Mouse (Mus musculus): ENCODE data around the gene Celsr1. TPM values are rescaled to one million over a fixed set of nuclear protein-coding genes. Genes with fewer than 3 reads are reported as not detected.
A peak's percentile ranks its signal among the peaks of the same experiment; 100 is the strongest.

The Celsr1 gene
- polyA plus RNA-seq, 1 experiment from 2014 or later = 2.5 TPM

DNA sequence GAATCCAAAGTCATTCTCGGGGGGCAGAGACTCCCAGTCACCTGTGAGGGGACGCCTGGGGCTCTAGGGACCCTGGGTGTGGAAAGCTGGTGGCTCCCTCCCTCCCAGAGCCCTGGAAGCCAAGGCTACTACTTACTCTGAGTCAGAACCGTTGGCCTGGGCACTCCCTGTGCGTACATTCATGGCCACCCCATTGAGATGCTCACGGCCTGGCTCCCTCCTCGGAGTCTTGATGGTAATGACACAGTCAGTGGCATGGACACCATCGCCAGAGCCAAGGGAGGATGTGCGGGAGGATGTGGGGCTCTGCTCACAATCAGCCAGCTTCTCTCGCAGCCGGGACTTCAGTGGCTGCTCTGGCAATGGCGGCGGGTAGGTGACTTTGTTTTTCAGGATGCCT is 132.8 kb downstream of the Celsr1 start:
- H3K36me3 ChIP-seq = peaks cover 41% of the 10 kb centered on the region
- H3K27me3 ChIP-seq = no peaks in the 10 kb centered on the region
- H3K27ac ChIP-seq = no peak overlapping the region
- no peaks in the 10 kb centered on the region for H3K4me1 ChIP-seq
- no peaks in the 10 kb centered on the region for H3K9me3 ChIP-seq
- no peak overlapping the region for H3K4me3 ChIP-seq
- ATAC-seq (ENCODE audit: insufficient number of reproducible peaks, insufficient read depth, low FRiP score, low TSS enrichment) = no peak
- no peak overlapping the region for H3K4me2 ChIP-seq (replicated peaks)
- H3K9ac ChIP-seq = no peak overlapping the region
- 77% methylated on average over 12 of the region's 12 CpGs for WGBS

DNA sequence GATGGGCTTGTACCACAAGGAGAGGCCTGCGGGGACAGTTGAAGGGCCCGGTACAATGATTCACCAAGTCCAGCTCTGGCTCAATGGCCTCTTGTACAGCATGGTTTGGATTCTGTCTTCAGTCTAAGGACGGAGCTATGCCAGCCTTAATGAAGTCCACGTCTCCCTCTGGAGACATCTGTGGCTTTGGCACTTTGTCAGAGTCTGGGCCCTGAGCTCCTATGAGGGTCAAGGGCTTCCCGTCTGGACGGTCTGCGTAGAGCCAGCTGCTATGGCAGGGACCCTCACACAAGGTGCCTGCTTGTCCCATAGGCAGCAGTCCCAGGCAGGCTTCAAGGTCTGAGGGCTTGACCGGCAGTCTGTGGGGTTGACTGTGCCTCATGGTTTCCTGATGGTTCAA is 133.3 kb downstream of the Celsr1 start:
- ATAC-seq (ENCODE audit: insufficient number of reproducible peaks, insufficient read depth, low FRiP score, low TSS enrichment) = no peak
- Histone ChIP-seq H3K9me3 (no peaks in the 10 kb centered on the region), H3K9ac (no peak overlapping the region), H3K36me3 (peaks cover 45% of the 10 kb centered on the region), H3K4me3 (no peak overlapping the region), H3K4me2 (replicated peaks) (no peak overlapping the region), H3K27ac (no peak overlapping the region), H3K27me3 (no peaks in the 10 kb centered on the region), H3K4me1 (no peaks in the 10 kb centered on the region)
- 88% methylated on average over 8 of the region's 8 CpGs for WGBS

DNA sequence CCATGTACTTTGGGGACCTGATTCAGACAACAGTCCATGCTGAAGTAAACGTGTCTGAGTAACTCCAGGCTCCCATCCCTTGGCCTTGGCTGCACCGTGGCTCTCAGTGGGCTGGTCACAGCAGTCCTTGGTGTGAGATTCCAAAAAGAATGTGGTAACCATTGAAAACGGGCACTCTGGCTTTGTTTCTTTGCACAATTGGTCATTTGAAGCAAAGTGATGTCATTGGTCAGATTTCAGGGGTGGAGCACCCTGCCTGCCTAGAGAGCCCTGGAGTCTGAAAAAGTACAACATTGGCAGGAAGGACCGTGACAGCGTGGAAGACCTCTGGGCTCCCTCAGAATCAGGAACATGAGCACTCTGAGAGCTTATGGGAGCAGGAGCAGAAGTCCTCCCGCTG is 134.2 kb downstream of the Celsr1 start:
- no peaks in the 10 kb centered on the region for H3K4me1 ChIP-seq
- no peak overlapping the region for H3K4me3 ChIP-seq
- H3K9me3 ChIP-seq = no peaks in the 10 kb centered on the region
- H3K27ac ChIP-seq = no peak overlapping the region
- WGBS = 62% methylated on average over 6 of the region's 6 CpGs
- no peaks in the 10 kb centered on the region for H3K27me3 ChIP-seq
- no peak overlapping the region for H3K4me2 ChIP-seq (replicated peaks)
- H3K9ac ChIP-seq = no peak overlapping the region
- peaks cover 55% of the 10 kb centered on the region for H3K36me3 ChIP-seq
- no peak for ATAC-seq (ENCODE audit: insufficient number of reproducible peaks, insufficient read depth, low FRiP score, low TSS enrichment)

DNA sequence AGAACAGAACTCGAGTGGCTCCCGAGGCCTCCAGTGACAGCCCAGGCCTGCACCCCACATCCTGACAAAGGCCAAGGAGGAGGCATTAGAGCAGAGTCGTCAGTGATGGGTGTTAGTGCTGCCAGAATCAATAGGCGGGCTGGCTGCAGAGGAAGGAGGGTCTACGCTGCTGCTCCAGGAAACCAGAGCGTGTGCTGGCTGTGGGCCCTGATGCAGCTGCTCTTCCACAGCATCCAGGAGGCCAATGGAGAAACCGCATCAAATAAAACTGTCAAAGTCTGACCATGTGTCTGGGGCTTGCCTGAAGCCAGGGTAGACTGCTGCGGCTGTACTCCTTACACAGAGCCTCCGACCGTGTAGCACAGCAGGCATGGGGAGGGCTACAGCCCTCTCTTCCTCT is 136.5 kb downstream of the Celsr1 start:
- H3K9ac ChIP-seq = no peak overlapping the region
- no peak overlapping the region for H3K4me3 ChIP-seq
- no peak overlapping the region for H3K27ac ChIP-seq
- H3K9me3 ChIP-seq = no peaks in the 10 kb centered on the region
- 88% methylated on average over 10 of the region's 10 CpGs for WGBS
- H3K36me3 ChIP-seq = peaks cover 77% of the 10 kb centered on the region
- no peaks in the 10 kb centered on the region for H3K27me3 ChIP-seq
- no peaks in the 10 kb centered on the region for H3K4me1 ChIP-seq
- H3K4me2 ChIP-seq (replicated peaks) = no peak overlapping the region
- ATAC-seq (ENCODE audit: insufficient number of reproducible peaks, insufficient read depth, low FRiP score, low TSS enrichment) = no peak

DNA sequence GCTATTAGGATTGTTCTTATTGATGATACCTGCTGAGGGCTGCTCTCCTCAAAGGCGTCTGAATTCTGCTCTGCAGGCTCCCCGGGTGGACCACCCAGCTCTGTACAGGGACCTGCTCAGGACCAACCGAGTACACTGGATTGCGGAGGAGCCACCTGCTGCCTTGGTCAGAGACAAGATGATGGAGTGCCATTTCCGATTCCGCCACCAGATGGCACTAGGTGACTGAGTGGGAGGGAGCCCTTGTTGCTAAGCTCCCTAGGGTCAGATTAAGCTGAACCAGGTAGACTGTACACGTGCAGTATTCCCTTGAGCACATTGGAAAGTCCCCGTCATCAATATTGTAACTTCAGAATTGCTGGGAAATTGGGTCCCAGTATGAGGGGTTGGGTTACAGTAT is 137.3 kb downstream of the Celsr1 start:
- H3K36me3 ChIP-seq = peaks cover 85% of the 10 kb centered on the region
- WGBS = 14% methylated on average over 8 of the region's 8 CpGs
- no peaks in the 10 kb centered on the region for H3K27me3 ChIP-seq
- no peak for ATAC-seq (ENCODE audit: insufficient number of reproducible peaks, insufficient read depth, low FRiP score, low TSS enrichment)
- no peak overlapping the region for H3K4me3 ChIP-seq
- no peak overlapping the region; the same call in 1 of the 2 replicates for H3K9ac ChIP-seq
- H3K4me1 ChIP-seq = no peaks in the 10 kb centered on the region
- no peaks in the 10 kb centered on the region for H3K9me3 ChIP-seq
- H3K4me2 ChIP-seq (replicated peaks) = no peak overlapping the region
- no peak overlapping the region for H3K27ac ChIP-seq

DNA sequence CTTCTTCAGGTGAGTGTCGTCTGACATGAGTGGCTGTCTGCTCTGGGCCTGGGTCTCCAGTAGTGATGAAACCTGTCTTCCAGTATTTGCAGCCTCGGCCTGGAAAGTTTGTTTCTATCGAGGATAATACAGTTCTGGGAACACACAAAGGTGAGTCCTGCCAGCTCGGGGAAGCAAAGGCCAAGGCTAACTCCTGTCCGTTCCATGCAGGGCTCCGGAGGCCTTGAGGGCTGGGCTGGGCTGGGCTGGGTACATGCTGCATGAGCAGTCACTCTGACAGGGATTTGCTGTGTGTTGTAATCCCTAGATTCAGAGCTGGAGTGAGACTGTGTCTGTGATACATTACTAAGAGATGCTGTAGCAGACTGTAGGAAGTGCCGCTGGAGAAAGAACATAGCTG is 139.7 kb downstream of the Celsr1 start:
- ATAC-seq (ENCODE audit: insufficient number of reproducible peaks, insufficient read depth, low FRiP score, low TSS enrichment) = no peak
- Histone ChIP-seq H3K9me3 (no peaks in the 10 kb centered on the region), H3K4me1 (no peaks in the 10 kb centered on the region), H3K27ac (no peak overlapping the region), H3K4me3 (no peak overlapping the region), H3K36me3 (peaks cover 80% of the 10 kb centered on the region), H3K4me2 (replicated peaks) (no peak overlapping the region), H3K27me3 (no peaks in the 10 kb centered on the region), H3K9ac (no peak overlapping the region)
- 85% methylated on average over 7 of the region's 7 CpGs for WGBS

DNA sequence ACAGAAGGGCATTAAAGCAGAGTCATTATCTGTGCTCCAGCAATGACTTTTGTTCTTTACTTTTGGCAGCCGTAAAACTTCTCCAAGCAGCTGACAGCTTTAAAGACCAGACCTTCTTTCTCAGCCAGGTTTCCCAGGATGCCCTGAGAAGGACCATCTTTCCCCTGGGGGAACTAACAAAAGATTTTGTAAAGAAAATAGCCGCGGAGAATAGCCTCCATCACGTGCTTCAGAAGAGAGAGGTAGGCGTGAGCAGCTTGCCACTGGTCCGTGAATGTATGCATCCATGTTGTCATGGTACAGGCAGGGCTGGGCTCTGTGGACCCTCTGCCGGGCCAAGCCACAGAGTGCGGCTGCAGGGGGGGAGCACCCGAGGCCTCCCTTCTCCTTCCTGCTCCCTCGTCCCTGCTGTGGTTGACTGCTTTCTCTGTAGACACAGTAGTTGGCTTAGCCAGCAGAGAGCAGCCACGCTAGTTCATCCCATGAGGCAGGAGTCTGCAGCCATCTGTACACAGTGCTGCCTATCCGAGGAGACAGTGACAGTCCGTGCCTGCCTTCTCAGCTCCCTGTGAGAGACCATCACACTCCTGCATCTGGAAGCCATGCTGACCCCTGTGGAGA is 141.0 kb downstream of the Celsr1 start:
- no peak overlapping the region for H3K4me3 ChIP-seq
- no peak overlapping the region for H3K4me2 ChIP-seq (replicated peaks)
- H3K27ac ChIP-seq = no peak overlapping the region
- H3K36me3 ChIP-seq = peaks cover 79% of the 10 kb centered on the region
- H3K9me3 ChIP-seq = no peaks in the 10 kb centered on the region
- H3K4me1 ChIP-seq = no peaks in the 10 kb centered on the region
- WGBS = 82% methylated on average over 13 of the region's 13 CpGs
- no peak overlapping the region for H3K9ac ChIP-seq
- no peak for ATAC-seq (ENCODE audit: insufficient number of reproducible peaks, insufficient read depth, low FRiP score, low TSS enrichment)
- no peaks in the 10 kb centered on the region for H3K27me3 ChIP-seq

DNA sequence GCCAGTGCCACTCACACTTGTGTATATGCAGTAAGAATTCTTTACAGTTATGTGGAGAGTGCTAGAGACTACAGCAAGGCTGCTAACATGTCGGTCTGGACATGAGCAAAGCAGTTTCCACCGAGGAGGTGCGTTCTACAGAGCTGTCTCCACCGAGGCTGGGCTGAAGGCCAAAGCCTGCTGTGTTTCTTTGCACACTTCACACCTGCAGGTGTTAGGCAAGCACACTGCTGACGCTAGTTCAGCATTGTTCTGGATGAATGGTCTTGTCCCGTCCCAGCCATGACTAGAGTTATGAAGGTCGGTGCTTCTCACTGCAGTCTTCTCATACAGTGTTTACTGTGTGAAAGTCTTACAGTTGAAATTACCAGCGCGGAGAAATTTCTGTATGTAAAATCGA is 141.6 kb downstream of the Celsr1 start:
- peaks cover 72% of the 10 kb centered on the region for H3K36me3 ChIP-seq
- no peaks in the 10 kb centered on the region for H3K9me3 ChIP-seq
- no peaks in the 10 kb centered on the region for H3K27me3 ChIP-seq
- no peak overlapping the region for H3K4me2 ChIP-seq (replicated peaks)
- WGBS = 90% methylated on average over 10 of the region's 10 CpGs
- H3K27ac ChIP-seq = no peak overlapping the region
- no peaks in the 10 kb centered on the region for H3K4me1 ChIP-seq
- no peak overlapping the region for H3K4me3 ChIP-seq
- no peak for ATAC-seq (ENCODE audit: insufficient number of reproducible peaks, insufficient read depth, low FRiP score, low TSS enrichment)
- no peak overlapping the region for H3K9ac ChIP-seq

DNA sequence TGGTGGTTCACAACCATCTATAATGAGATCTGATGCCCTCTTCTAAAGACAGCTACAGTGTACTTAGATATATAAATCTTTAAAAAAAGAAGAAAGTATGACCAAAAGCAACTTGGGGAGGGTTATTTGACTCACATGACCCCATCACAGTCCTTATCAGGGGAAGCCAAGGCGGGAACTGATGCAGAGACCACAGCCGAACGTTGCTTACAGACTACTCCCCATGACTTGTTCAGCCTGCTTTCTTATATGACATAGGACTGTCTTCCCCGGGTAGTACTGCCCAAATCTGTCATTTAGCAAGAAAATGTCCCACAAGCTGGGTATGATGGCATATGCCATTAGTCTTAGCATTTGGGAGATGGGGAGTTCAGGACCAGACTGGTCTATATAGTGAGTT is 144.3 kb downstream of the Celsr1 start:
- Histone ChIP-seq H3K27ac (no peak overlapping the region), H3K9ac (no peak overlapping the region), H3K4me3 (no peak overlapping the region), H3K36me3 (peaks cover 71% of the 10 kb centered on the region), H3K4me1 (no peaks in the 10 kb centered on the region), H3K9me3 (no peaks in the 10 kb centered on the region), H3K27me3 (no peaks in the 10 kb centered on the region), H3K4me2 (replicated peaks) (no peak overlapping the region)
- no peak for ATAC-seq (ENCODE audit: insufficient number of reproducible peaks, insufficient read depth, low FRiP score, low TSS enrichment)
- WGBS = 92% methylated on average over 4 of the region's 4 CpGs

DNA sequence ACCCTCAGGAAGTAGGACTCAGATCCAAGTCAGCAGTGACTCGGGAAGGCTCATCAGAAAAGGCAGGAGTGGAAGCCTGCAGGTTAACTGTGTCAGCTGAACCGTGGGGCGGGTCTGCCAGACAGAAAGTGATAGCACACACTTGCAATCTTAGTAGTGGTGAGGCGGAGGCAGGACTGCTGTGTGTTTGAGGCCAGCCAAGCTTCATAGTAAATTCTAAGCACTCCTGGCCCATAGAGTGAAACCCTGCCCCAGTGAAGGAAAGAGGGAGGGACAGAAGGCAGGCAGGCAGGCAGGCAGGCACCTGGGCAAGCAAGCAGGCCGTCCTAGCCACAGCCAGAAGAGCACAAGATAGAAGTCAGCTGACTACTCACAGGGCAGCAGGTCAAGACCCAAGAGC is 148.0 kb downstream of the Celsr1 start:
- no peaks in the 10 kb centered on the region for H3K27me3 ChIP-seq
- no peak overlapping the region for H3K27ac ChIP-seq
- no peak overlapping the region for H3K4me3 ChIP-seq
- H3K9ac ChIP-seq = no peak overlapping the region
- no peak overlapping the region for H3K4me2 ChIP-seq (replicated peaks)
- H3K4me1 ChIP-seq = 0 out of 2 replicates have a peak, but pooled peaks cover under 1% of the 10 kb centered on the region
- 86% methylated on average over 5 of the region's 5 CpGs for WGBS
- peaks cover 52% of the 10 kb centered on the region for H3K36me3 ChIP-seq
- no peak for ATAC-seq (ENCODE audit: insufficient number of reproducible peaks, insufficient read depth, low FRiP score, low TSS enrichment)
- H3K9me3 ChIP-seq = no peaks in the 10 kb centered on the region

DNA sequence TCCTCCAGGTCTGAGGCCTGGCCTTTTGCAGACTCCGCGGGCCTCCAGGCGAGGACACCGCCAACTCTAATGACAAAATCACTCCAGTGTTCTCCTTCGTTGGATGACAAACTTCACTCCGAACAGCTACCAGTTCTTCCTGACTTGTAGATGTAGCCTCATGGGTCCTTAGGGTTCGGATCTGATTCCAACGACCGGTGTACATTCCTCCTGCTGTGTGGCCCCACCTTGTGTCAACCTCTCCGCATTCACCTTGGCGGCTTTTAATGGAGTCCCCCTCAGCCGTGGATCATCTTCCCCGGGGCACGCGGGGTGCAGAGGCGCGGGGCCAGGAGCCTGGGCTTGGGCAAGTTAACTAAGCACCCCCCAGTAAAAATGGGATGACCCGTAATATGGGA is 154.1 kb downstream of the Celsr1 start:
- H3K27me3 ChIP-seq = no peaks in the 10 kb centered on the region
- peaks cover 10% of the 10 kb centered on the region; the same call in 1 of the 2 replicates for H3K4me1 ChIP-seq
- peak overlapping the region; percentile 69 for H3K4me2 ChIP-seq (replicated peaks)
- 2% methylated on average over 18 of the region's 18 CpGs for WGBS
- H3K4me3 ChIP-seq = peak overlapping the region; percentile 79
- no peaks in the 10 kb centered on the region for H3K9me3 ChIP-seq
- no peak; the same call in 1 of the 2 replicates for ATAC-seq (ENCODE audit: insufficient number of reproducible peaks, insufficient read depth, low FRiP score, low TSS enrichment)
- peaks cover 47% of the 10 kb centered on the region for H3K36me3 ChIP-seq
- peak overlapping the region; percentile 86 for H3K27ac ChIP-seq
- peak overlapping the region; percentile 90 for H3K9ac ChIP-seq

DNA sequence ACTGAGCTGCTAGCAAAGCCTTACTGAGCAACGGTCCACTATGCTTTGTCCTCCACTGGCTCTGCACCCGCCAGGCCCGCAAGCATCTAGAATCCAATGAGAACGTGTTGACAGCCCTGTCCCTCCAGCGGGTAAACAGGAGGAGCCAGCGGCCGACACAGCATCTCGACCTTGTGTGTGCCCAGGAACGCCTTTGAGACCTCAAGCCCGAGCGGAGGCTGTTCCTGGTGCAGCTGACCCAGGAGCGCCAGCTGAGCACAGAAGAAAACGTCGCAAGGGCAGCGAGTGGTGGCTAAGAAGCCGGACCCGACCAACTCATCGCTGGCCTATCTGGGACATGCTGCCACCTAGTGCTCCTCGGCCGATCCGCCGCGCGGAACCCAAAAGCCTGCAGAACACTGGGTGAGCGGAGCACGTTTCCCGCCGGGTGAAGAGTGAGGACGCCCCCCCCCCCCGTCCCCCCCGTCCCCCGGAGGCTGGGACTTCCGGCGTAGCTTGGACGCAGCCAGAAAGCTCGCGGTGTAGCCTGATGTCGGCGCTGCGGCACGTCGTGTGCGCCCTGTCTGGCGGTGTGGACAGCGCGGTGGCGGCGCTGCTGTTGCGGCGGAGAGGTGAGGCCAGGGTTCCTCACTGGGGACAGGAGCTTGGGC is 154.6 kb downstream of the Celsr1 start, which contains the start of gene Trmu:
Gene Trmu, plus strand, starts transcription at position 465 of the 650 bp plus-strand sequence.
- Histone ChIP-seq H3K9me3 (no peaks in the 10 kb centered on the region), H3K4me1 (peaks cover 10% of the 10 kb centered on the region; the same call in 1 of the 2 replicates), H3K9ac (peak within 1 kb of the TSS; percentile 90), H3K36me3 (peaks cover 49% of the 10 kb centered on the region), H3K4me3 (peak within 1 kb of the TSS; percentile 79), H3K4me2 (replicated peaks) (peak within 1 kb of the TSS; percentile 69), H3K27me3 (no peaks in the 10 kb centered on the region), H3K27ac (peak within 1 kb of the TSS; percentile 86)
- WGBS = under 1% methylated on average over 47 of the region's 50 CpGs
- peak; percentile 93 for ATAC-seq (ENCODE audit: insufficient number of reproducible peaks, insufficient read depth, low FRiP score, low TSS enrichment)
